Mouse (Mus musculus): ENCODE measurements around the gene Prkar2b. TPM values are rescaled to one million over a fixed set of nuclear protein-coding genes. Genes with fewer than 3 reads are reported as not detected.

The Prkar2b gene
- polyA plus RNA-seq, 1 experiment from 2014 or later: 18.9 TPM

DNA sequence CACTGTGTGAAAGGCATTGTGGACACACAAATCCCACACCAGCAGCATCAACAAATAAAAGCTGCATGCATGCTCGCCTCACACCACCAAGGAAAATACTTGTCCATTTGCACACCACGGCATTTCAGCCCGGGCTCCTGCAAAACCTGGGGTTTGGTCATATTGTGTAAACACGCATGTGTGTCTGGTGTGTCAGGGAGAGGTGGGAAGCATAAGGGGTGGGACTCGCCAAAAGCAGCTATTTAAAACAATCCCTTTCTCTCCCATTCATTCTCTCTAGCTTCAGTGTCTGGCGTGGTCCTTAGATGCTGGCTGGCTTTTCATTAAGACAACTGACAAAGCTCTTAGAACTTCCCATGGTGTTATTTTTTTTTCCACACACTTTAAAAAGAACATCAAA lies 1.4 kb downstream of the Prkar2b start:
- Histone ChIP-seq H3K27me3 (replicated peaks) (no peaks in the 10 kb centered on the region), H3K27ac (ENCODE audit: poor library complexity, severe bottlenecking) (no peak overlapping the region), H3K9ac (peak overlapping the region; percentile 31; the same call in 1 of the 2 replicates), H3K36me3 (peaks cover 4% of the 10 kb centered on the region; the same call in 1 of the 2 replicates), H3K9me3 (replicated peaks) (peaks cover 5% of the 10 kb centered on the region; the same call in 1 of the 2 replicates), H3K4me3 (peak overlapping the region; percentile 22), H3K4me2 (peak overlapping the region; percentile 53), H3K4me1 (replicated peaks) (peaks cover 9% of the 10 kb centered on the region; the same call in 1 of the 2 replicates)
- no peak for ATAC-seq (ENCODE audit: insufficient number of reproducible peaks, low FRiP score)
- 39% methylated on average over 6 of the region's 6 CpGs for WGBS

DNA sequence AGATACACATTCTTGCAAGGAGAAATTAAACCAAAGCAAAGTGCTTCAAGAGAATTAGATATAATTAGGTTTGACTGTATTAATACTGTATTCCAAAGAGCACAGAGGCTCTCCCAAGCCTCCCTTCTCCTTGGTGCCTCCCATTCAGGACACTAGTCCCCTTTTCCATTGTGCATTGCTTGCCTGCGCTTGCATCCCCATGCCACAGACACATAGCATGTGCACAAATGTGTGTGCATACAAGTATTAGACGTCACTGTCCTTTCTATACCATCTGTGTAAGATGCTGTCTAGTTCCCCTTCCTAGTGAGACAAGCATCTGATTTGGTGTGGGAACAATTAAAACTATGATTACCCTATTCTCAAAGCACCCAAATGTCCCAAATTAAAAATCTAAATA lies 2.0 kb downstream of the Prkar2b start:
- 75% methylated on average over 2 of the region's 2 CpGs for WGBS
- no peak overlapping the region for H3K4me3 ChIP-seq
- H3K27me3 ChIP-seq (replicated peaks): no peaks in the 10 kb centered on the region

DNA sequence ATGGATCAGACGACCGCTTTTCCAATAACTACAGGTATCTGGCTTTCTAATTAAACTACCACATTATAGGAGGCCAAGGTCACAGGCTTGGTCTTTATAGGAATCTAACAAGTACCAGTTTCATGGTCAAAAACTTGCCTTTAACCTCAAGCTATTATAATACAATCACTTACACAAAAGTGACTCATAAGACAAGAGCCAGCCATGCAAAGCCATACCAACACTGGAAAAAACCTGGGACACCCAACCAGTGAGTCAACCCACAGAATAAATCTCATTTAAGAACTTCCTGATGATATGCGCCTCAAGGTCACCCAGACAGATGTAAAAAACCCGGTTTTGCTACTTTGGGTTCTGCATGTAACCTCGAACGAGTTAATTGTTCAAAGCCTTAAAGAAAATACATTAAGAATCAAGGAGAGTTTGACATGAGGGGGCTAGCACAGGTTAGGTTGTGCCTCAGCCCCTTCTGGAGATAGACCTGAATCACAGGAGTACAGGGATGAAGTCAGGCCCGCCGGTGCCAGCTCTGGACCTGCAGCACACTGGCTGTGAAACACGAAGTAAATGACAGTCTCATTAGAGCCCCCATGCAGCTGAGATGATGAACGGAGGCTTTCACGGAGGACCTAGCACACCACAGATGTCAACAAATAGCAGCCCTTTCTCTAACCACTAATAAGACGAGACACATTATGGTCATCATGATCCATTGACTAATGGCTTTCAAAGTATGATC lies 3.5 kb downstream of the Prkar2b start:
- Histone ChIP-seq H3K27me3 (replicated peaks) (no peaks in the 10 kb centered on the region), H3K4me1 (replicated peaks) (peaks cover 16% of the 10 kb centered on the region), H3K4me3 (no peak overlapping the region), H3K9me3 (replicated peaks) (peaks cover 5% of the 10 kb centered on the region; the same call in 1 of the 2 replicates), H3K36me3 (peaks cover 4% of the 10 kb centered on the region; the same call in 1 of the 2 replicates), H3K27ac (ENCODE audit: poor library complexity, severe bottlenecking) (no peak overlapping the region), H3K4me2 (no peak overlapping the region), H3K9ac (no peak overlapping the region)
- WGBS: 82% methylated on average over 12 of the region's 12 CpGs
- no peak for ATAC-seq (ENCODE audit: insufficient number of reproducible peaks, low FRiP score)

More for the DNA sequence above, 2.0 kb downstream of the Prkar2b start:
- Histone ChIP-seq H3K4me2 (peak overlapping the region; percentile 24; the same call in 1 of the 2 replicates), H3K36me3 (peaks cover 4% of the 10 kb centered on the region; the same call in 1 of the 2 replicates), H3K9me3 (replicated peaks) (peaks cover 5% of the 10 kb centered on the region; the same call in 1 of the 2 replicates), H3K9ac (no peak overlapping the region), H3K27ac (ENCODE audit: poor library complexity, severe bottlenecking) (no peak overlapping the region), H3K4me1 (replicated peaks) (peaks cover 13% of the 10 kb centered on the region)
- ATAC-seq (ENCODE audit: insufficient number of reproducible peaks, low FRiP score): no peak

DNA sequence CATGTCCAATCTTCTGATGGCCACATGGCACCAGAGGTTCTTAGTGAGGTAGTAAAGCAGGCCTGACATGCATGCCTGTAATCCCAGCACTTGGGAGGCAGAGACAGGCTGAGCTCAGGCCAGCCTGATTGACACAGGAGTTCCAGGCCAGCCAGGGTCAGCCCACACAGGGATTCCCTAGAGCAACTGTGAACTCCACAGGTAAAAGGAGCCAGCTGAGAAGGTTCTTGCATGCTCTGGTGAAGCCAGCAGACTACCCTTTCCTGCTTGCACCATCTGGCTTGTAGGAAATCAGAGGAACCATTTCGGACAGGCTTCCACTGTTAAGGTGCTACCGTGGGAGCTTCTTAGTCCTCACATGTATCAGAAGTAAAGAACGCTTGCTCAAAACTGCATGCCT lies 5.3 kb downstream of the Prkar2b start:
- no peak for ATAC-seq (ENCODE audit: insufficient number of reproducible peaks, low FRiP score)
- H3K27me3 ChIP-seq (replicated peaks): no peaks in the 10 kb centered on the region
- H3K27ac ChIP-seq (ENCODE audit: poor library complexity, severe bottlenecking): no peak overlapping the region
- peaks cover 4% of the 10 kb centered on the region; the same call in 1 of the 2 replicates for H3K36me3 ChIP-seq
- H3K9me3 ChIP-seq (replicated peaks): peaks cover 5% of the 10 kb centered on the region; the same call in 1 of the 2 replicates
- H3K4me2 ChIP-seq: no peak overlapping the region
- no peak overlapping the region for H3K9ac ChIP-seq
- WGBS: 90% methylated on average over 3 of the region's 3 CpGs
- no peak overlapping the region for H3K4me3 ChIP-seq
- peaks cover 13% of the 10 kb centered on the region for H3K4me1 ChIP-seq (replicated peaks)

DNA sequence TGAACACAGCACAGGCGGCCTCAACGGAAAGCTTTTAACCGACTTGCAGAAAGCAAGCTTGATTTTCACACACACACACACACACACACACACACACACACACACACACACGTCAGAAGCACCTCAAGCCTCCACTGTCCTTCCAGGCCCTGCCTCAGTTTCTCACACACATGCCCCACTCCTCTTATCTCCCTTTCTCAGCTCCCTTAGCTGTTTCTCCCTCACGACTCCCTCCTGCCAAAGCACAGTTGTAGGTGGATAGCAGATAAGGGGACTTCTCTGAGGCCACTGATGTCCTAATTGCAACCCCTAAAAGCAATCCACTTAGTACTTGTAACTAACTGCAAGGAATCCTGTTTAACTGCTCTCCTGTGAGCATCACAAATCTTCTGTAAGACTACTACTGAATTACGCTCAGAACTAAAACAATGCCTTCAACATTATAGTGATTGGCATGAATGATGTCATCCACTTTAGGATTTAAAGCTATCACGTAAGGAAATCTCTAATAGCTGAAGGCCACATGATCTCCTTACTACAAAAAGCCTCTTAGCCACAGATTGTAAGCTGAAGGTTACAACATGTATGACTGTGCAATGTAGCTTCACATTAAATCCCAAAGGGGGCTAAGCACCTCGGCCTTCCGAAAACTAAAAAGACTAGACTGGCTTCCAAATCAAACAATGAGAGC lies 6.5 kb downstream of the Prkar2b start:
- Histone ChIP-seq H3K4me1 (replicated peaks) (peaks cover 11% of the 10 kb centered on the region), H3K9me3 (replicated peaks) (peaks cover 5% of the 10 kb centered on the region; the same call in 1 of the 2 replicates), H3K9ac (no peak overlapping the region), H3K27me3 (replicated peaks) (no peaks in the 10 kb centered on the region), H3K36me3 (peaks cover 4% of the 10 kb centered on the region; the same call in 1 of the 2 replicates), H3K27ac (ENCODE audit: poor library complexity, severe bottlenecking) (peak overlapping the region; percentile 60), H3K4me3 (no peak overlapping the region), H3K4me2 (0 out of 2 replicates have a peak overlapping the region, but pooled peaks have one; percentile 24)
- peak; percentile 67 for ATAC-seq (ENCODE audit: insufficient number of reproducible peaks, low FRiP score)
- WGBS: 51% methylated on average over 9 of the region's 9 CpGs

DNA sequence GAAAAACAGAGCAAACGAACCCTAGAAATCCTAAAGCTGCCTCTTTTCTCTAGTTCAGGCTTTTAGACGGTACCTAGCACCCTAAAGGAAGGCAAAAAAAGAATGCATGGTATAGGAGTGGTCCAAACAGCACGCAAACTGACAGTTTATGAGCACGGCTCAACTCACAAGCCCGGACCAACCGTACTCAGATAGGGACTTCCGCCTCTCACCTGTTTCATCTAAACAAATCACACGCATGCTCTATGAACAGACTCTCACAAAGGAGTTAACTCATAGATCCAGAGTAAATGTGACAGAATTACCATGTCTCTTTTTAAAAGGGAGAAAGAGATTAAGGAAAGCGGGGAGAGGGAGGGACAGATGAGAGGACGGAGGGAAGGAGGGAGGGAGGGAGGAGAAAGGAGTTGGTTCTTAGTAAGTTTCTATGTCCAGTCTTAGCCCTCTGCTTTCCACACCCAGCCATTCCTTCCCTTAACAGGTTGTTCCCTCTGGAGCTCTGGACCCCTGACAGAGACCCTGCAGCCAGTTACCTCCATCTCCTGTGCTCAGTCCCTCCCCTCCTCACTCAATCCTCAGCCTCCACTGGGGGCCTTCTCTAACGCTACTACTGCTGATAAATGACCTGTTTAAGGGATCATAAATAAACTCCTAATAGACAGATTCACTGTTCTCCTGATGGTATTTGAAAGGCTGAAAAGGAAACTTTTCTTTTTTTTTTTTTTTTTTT lies 7.3 kb downstream of the Prkar2b start:
- Histone ChIP-seq H3K9ac (no peak overlapping the region), H3K4me3 (no peak overlapping the region), H3K4me2 (0 out of 2 replicates have a peak overlapping the region, but pooled peaks have one; percentile 16), H3K9me3 (replicated peaks) (peaks cover 5% of the 10 kb centered on the region; the same call in 1 of the 2 replicates), H3K4me1 (replicated peaks) (peaks cover 10% of the 10 kb centered on the region), H3K27ac (ENCODE audit: poor library complexity, severe bottlenecking) (no peak overlapping the region), H3K27me3 (replicated peaks) (no peaks in the 10 kb centered on the region), H3K36me3 (peaks cover 4% of the 10 kb centered on the region; the same call in 1 of the 2 replicates)
- no peak for ATAC-seq (ENCODE audit: insufficient number of reproducible peaks, low FRiP score)
- WGBS: 70% methylated on average over 11 of the region's 11 CpGs

DNA sequence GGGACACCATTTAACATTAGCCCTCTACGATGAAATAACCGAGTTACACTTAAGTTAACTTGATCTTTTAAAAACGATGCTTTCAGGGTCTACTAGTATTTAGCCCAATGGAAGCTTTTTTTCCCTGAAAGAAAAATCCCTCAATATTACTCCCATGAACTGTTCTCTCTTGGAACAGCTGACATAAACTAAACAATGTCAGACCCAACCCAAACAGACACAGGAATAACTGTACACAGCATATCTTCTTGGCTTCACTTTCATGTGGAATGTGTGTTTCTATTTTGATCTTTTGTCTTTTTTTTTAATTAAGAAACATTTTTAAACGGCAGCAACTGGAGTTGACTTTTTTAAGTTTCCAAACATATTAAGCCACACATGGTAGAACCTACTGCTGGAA lies 8.2 kb downstream of the Prkar2b start:
- Histone ChIP-seq H3K9ac (no peak overlapping the region), H3K4me1 (replicated peaks) (peaks cover 10% of the 10 kb centered on the region), H3K4me3 (no peak overlapping the region), H3K27me3 (replicated peaks) (no peaks in the 10 kb centered on the region), H3K27ac (ENCODE audit: poor library complexity, severe bottlenecking) (no peak overlapping the region), H3K9me3 (replicated peaks) (peaks cover 5% of the 10 kb centered on the region; the same call in 1 of the 2 replicates), H3K4me2 (no peak overlapping the region), H3K36me3 (peaks cover 4% of the 10 kb centered on the region; the same call in 1 of the 2 replicates)
- no peak for ATAC-seq (ENCODE audit: insufficient number of reproducible peaks, low FRiP score)
- 86% methylated on average over 4 of the region's 4 CpGs for WGBS

DNA sequence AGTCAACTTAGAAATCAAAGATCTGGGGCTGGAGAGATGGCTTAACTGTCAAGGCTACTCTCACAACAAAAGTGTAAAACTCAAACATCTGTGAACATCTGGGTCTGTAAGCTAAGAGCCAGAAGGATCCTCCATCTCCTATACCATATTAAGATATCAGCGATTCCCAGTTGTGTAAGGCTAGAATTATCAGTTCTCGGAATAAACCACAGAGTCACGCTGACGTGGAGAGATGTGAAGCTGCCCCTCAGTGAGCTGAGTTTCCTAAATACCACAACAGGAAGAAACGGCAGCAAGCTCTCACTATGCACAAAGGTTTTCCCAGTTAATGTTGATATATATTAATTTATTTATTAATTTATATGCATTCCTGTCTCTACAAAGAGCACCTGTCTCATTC lies 10.9 kb downstream of the Prkar2b start:
- H3K9me3 ChIP-seq (replicated peaks): no peaks in the 10 kb centered on the region
- WGBS: 49% methylated on average over 5 of the region's 5 CpGs
- no peaks in the 10 kb centered on the region for H3K36me3 ChIP-seq
- H3K9ac ChIP-seq: no peak overlapping the region
- ATAC-seq (ENCODE audit: insufficient number of reproducible peaks, low FRiP score): peak; percentile 90
- H3K4me1 ChIP-seq (replicated peaks): peaks cover 7% of the 10 kb centered on the region
- H3K27me3 ChIP-seq (replicated peaks): no peaks in the 10 kb centered on the region
- H3K4me3 ChIP-seq: no peak overlapping the region
- H3K27ac ChIP-seq (ENCODE audit: poor library complexity, severe bottlenecking): no peak overlapping the region
- no peak overlapping the region for H3K4me2 ChIP-seq

DNA sequence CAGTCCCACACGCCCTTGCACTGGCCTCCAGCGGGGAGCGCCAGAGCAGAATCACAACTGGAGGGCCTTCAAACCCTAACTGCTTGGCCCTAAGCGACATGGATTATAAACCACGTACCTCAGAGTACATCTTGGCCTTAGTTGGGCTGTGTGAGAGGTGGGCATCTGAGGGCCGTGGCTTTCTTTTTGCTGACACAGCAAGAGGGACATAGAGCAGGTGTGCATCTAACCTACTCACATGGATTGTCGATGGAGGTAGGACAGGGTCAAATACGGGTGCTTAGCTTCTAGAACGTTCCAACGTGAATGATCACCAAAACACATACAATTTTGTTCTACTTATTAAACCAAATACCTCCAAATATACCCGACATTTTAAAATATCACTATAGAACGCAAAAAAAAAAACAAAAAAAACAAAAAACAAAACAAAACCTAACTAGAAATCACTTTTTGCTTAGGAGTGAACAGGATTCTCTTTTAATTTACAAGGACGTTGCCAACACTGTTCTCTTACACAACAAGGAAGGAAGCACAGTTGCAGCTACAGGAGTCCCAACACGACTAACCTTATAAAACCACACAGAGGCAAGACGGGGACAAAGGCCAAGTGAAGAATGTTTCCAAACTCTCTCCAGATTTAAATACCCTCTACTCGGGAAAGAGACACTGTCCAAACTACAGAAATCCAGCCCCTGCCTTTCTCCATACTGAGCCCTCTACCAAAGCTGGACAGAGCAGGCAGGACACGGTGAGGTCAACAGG lies 15.3 kb downstream of the Prkar2b start:
- WGBS: 83% methylated on average over 17 of the region's 17 CpGs
- no peaks in the 10 kb centered on the region for H3K9me3 ChIP-seq (replicated peaks)
- H3K36me3 ChIP-seq: no peaks in the 10 kb centered on the region
- H3K9ac ChIP-seq: no peak overlapping the region
- H3K4me1 ChIP-seq (replicated peaks): no peaks in the 10 kb centered on the region
- H3K4me2 ChIP-seq: no peak overlapping the region
- H3K27ac ChIP-seq (ENCODE audit: poor library complexity, severe bottlenecking): no peak overlapping the region
- H3K27me3 ChIP-seq (replicated peaks): no peaks in the 10 kb centered on the region
- ATAC-seq (ENCODE audit: insufficient number of reproducible peaks, low FRiP score): no peak
- H3K4me3 ChIP-seq: no peak overlapping the region

DNA sequence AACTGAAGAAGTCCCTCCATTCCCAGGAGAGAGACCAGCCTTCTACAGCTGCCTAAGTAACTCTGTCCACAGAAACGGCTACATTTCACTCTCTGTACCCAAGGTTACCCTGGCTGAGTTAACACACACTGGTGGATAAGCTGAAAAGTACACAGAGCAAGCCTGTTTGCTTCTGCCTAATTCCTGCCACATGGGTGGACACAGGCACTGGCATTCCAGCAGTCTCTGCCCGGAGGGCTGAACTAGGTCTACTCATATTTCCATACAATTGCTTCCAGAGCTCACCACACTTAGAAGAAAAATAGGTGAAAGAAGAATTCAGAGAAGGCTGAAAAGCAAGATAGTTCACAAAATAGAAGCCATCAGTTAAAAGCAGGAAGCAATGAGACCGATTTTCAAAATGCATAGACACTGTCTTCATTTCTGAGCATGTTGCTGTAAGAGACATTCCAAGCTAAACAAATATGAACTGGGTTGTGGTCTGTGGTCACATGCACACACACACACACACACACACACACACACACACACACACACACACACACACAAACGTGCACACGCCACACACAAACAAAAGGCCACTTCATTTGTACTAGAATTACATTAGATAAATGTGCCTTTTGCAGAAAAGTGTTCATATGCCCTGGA lies 16.5 kb downstream of the Prkar2b start:
- 72% methylated on average over 5 of the region's 5 CpGs for WGBS
- Histone ChIP-seq H3K4me3 (no peak overlapping the region), H3K27ac (ENCODE audit: poor library complexity, severe bottlenecking) (no peak overlapping the region), H3K9ac (no peak overlapping the region), H3K9me3 (replicated peaks) (no peaks in the 10 kb centered on the region), H3K4me1 (replicated peaks) (no peaks in the 10 kb centered on the region), H3K27me3 (replicated peaks) (no peaks in the 10 kb centered on the region), H3K4me2 (no peak overlapping the region), H3K36me3 (no peaks in the 10 kb centered on the region)
- ATAC-seq (ENCODE audit: insufficient number of reproducible peaks, low FRiP score): no peak
